14 mouse cellular contexts compared by ENCODE assay signal in genomic region chr9:119477754-119478153, GRCm38 (mm10). TPM values are rescaled to one million over a fixed set of nuclear protein-coding genes. Genes with fewer than 3 reads are reported as not detected.
DNase-seq lines count a peak whose midpoint lies in the region; ATAC-seq and TF ChIP-seq lines count a peak whose summit lies in the region.
"Had no signal": no experiment of that assay in that cellular context is flagged by ENCODE, and none has a peak within 500 bp of the region (broad histone marks: within the 10 kb centered on the region; RNA-seq: fewer than 3 reads in every experiment).

No protein-coding gene starts in this region.

- H3K27ac ChIP-seq in heart, postnatal 0 days (ENCODE audit: low read depth): peak overlapping the region; percentile 83; the same call in 1 of the 2 replicates
- no peak overlapping the region for H3K27ac ChIP-seq in lung, embryonic 14.5 days (ENCODE audit: low read depth)
- H3K27ac ChIP-seq: embryonic facial prominence, embryonic 13.5 days; hindbrain, embryonic 15.5 days had no signal

- H3K27me3 ChIP-seq in heart, postnatal 0 days (ENCODE audit: control insufficient read depth, insufficient read depth, low read length): no peaks in the 10 kb centered on the region
- no peaks in the 10 kb centered on the region for H3K27me3 ChIP-seq in lung, embryonic 14.5 days (ENCODE audit: insufficient read depth, low read length)
- H3K27me3 ChIP-seq: embryonic facial prominence, embryonic 13.5 days; hindbrain, embryonic 15.5 days had no signal

- peaks cover 46% of the 10 kb centered on the region for H3K4me1 ChIP-seq in heart, postnatal 0 days (ENCODE audit: control insufficient read depth, insufficient read depth)
- no peaks in the 10 kb centered on the region for H3K4me1 ChIP-seq in lung, embryonic 14.5 days (ENCODE audit: insufficient read depth)
- H3K4me1 ChIP-seq: embryonic facial prominence, embryonic 13.5 days had no signal

- 55% methylated on average over 6 of the region's 6 CpGs for WGBS in heart, postnatal 0 days
- WGBS in lung, embryonic 14.5 days: 33% methylated on average over 6 of the region's 6 CpGs

- no peaks in the 10 kb centered on the region for H3K9me3 ChIP-seq in heart, postnatal 0 days (replicated peaks; ENCODE audit: control insufficient read depth, low read length)
- H3K9me3 ChIP-seq in lung, embryonic 14.5 days (ENCODE audit: low read depth, low read length): no peaks in the 10 kb centered on the region
- H3K9me3 ChIP-seq: embryonic facial prominence, embryonic 13.5 days; hindbrain, embryonic 15.5 days had no signal

- H3K36me3 ChIP-seq in heart, postnatal 0 days (replicated peaks; ENCODE audit: control insufficient read depth, insufficient read depth, low read length): no peaks in the 10 kb centered on the region
- no peaks in the 10 kb centered on the region for H3K36me3 ChIP-seq in lung, embryonic 14.5 days (ENCODE audit: insufficient read depth)
- H3K36me3 ChIP-seq: embryonic facial prominence, embryonic 13.5 days; hindbrain, embryonic 15.5 days had no signal

- no peak overlapping the region for H3K4me2 ChIP-seq in heart, postnatal 0 days (ENCODE audit: low read depth, low read length)
- no peak overlapping the region for H3K4me2 ChIP-seq in lung, embryonic 14.5 days
- H3K4me2 ChIP-seq: embryonic facial prominence, embryonic 13.5 days; heart, embryonic 11.5 days; hindbrain, embryonic 15.5 days had no signal

- TF ChIP-seq CTCF in heart, postnatal 0 days (IDR thresholded peaks at IDR 0.05; ENCODE audit: low read depth): no peak
- TF ChIP-seq CTCF in lung, embryonic 14.5 days (IDR thresholded peaks at IDR 0.05; ENCODE audit: low read depth): no peak

- no peak overlapping the region for H3K9ac ChIP-seq in heart, postnatal 0 days (replicated peaks; ENCODE audit: low read depth, low read length)
- no peak overlapping the region for H3K9ac ChIP-seq in lung, embryonic 14.5 days
- H3K9ac ChIP-seq: embryonic facial prominence, embryonic 13.5 days; hindbrain, embryonic 15.5 days; liver, postnatal 0 days had no signal

- DNase-seq in heart, postnatal 0 days (ENCODE audit: low spot score): no peak
- no peak for DNase-seq in heart, postnatal 10 days
- DNase-seq in lung, embryonic 14.5 days: no peak
- DNase-seq in lung, postnatal 25 days (ENCODE audit: low spot score): no peak
- DNase-seq in embryo, embryonic 11 days: peak; percentile 17
- peak; percentile 25 to 50 for DNase-seq in lung, postnatal 4 days
- no peak for DNase-seq in right cerebral cortex, postnatal 10 days (ENCODE audit: low spot score in 2 of 2)
- DNase-seq in c-Kit-positive CD71-positive TER-119-positive erythroid progenitor cells, embryonic 14.5 days (ENCODE audit: low spot score): no peak
- DNase-seq: cerebellum, adult 9-11 months; liver, postnatal 0 days had no signal

- intact Hi-C loops in heart, postnatal 10 days (cut with DNase I): no loop called here

- no peak overlapping the region for H3K4me3 ChIP-seq in heart, postnatal 0 days (ENCODE audit: low read depth, low read length)
- H3K4me3 ChIP-seq in lung, embryonic 14.5 days (ENCODE audit: low read depth, low read length): no peak overlapping the region
- H3K4me3 ChIP-seq: embryonic facial prominence, embryonic 13.5 days; hindbrain, embryonic 15.5 days had no signal

- no peak for ATAC-seq in heart, postnatal 0 days (ENCODE audit: insufficient read depth, low read depth)
- ATAC-seq in lung, embryonic 14.5 days (ENCODE audit: insufficient read depth): peak; percentile 38; the same call in 1 of the 2 replicates
- ATAC-seq: CD4-positive, CD25-positive, alpha-beta regulatory T cell, adult 4 months; liver, postnatal 0 days had no signal

- TF ChIP-seq EP300 in heart, postnatal 0 days (IDR thresholded peaks at IDR 0.05; ENCODE audit: low read depth): no peak

RNA-seq across cellular contexts. Expression of gene Exog, which starts 33.0 kb away (rescaled TPM):
- total RNA-seq in heart, postnatal 0 days (2014; rRNA removed; ENCODE audit: low replicate concordance): 1.4 and 3.0 TPM in 2 replicates
- 4.2 and 4.8 TPM in 2 replicates for polyA plus RNA-seq in heart, postnatal 0 days (2015; fragmentation: Nextera tagmentation; extraction: Ambion mirVana)
- total RNA-seq in heart, postnatal 10 days (2021): 1 to 10 TPM; 2.8 to 4.4 TPM
- polyA plus RNA-seq in lung, embryonic 14.5 days (2014; fragmentation: Nextera tagmentation; extraction: Ambion mirVana): 32.1 and 33.7 TPM in 2 replicates

Comparison
In these comparisons a context has a peak if more than half of its experiments do, and no peak if none do; other contexts are left out.
1. DNase-seq: peak in embryo, embryonic 11 days (single experiment) and lung, postnatal 4 days (2 of 2); none in heart, postnatal 0 days (single experiment), heart, postnatal 10 days (0 of 2), lung, embryonic 14.5 days (single experiment), lung, postnatal 25 days (single experiment), right cerebral cortex, postnatal 10 days (0 of 2) and c-Kit-positive CD71-positive TER-119-positive erythroid progenitor cells, embryonic 14.5 days (single experiment).